Mouse (Mus musculus): ENCODE data around the gene Abcf1.
"Not testable (repeated sequence)": the region's sequence is repeated elsewhere in the genome, so short reads cannot be mapped to it uniquely, and the experiment has no call there.

Abcf1 gene

GRCm38 (mm10) chr17:35979401-35980362, 10.1 kb upstream of the Abcf1 start, which contains the start of the genes Gnl1 and Prr3:
TSS of gene Gnl1 (plus strand) at chr17:35979851.
TSS of gene Prr3 (minus strand) at chr17:35980236.
- DNase-seq (ENCODE audit: low spot score in 2 of 2): peak; percentile 95

GRCm38 (mm10) chr17:35978811-35979400, 9.3 kb upstream of the Abcf1 start:
- DNase-seq (ENCODE audit: low spot score in 2 of 2): peak; percentile 92

DNA sequence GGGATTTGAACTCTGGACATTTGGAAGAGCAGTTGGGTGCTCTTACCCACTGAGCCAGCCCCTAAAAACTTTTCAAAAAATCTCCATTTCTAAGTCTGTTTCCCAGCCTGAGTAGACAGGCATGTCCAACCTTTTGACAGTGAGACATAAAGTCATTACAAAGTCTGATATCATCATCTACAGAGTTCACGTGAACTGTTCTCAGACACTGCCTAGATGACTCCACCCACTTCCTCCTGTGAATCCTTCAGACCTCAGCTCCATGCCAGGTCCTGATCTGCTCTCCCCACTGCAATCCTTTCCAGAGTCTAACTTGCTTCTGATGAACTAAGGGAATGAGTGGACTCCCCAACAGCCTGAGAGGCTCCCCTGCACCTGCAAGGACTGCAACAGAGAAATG, 2.6 kb upstream of the Abcf1 start:
- DNase-seq (ENCODE audit: low spot score in 2 of 2): no peak

GRCm38 (mm10) chr17:35967621-35968020, 1.9 kb downstream of the Abcf1 start:
- no peak for DNase-seq (ENCODE audit: low spot score in 2 of 2)

DNA sequence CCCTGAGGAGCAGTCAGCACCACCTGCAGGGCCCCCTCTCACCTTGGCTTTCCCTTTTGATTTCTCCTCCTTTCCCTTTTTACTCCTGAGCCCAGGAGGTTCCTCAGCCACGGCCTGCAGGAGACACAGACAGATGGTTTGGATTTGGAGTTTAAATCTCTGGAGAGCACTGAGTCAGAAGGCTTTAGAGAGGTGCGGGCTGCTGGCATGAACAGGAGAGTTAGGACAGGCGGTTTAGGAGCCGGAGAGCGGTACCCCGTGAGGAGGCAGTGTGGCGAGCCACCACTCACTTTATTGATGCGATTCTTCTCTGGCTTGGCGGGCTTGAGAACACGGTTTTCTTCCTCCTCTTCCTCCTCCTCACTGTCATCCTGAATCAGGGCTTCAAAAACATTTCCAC, 6.3 kb downstream of the Abcf1 start:
- DNase-seq (ENCODE audit: low spot score in 2 of 2): no peak

GRCm38 (mm10) chr17:35958533-35959223, 10.9 kb downstream of the Abcf1 start:
- DNase-seq (ENCODE audit: low spot score in 2 of 2): no peak

GRCm38 (mm10) chr17:35954665-35955064, 14.9 kb downstream of the Abcf1 start:
- no peak for DNase-seq (ENCODE audit: low spot score in 2 of 2)

DNA sequence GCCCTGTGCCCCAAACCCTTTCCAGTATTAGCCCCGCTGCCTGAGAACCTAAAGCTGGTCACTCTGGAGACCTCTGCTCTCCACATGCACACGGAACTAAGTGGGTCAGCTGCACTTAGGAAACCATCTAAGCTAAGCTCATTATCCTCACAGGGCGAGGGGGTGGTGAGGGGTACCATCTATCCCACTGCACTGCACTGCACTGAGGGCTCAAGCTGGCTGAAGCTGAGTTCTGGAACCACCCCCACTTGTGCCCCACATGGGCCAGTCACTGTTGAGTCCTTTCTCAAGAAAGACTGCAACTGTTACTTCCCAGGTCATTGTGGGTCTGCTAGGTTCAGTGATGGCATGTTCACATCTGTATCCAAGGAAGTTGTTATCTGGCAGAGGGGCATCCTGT, 17.0 kb downstream of the Abcf1 start:
- DNase-seq (ENCODE audit: low spot score in 2 of 2): not testable (repeated sequence)

- DNase-seq (ENCODE audit: low spot score in 2 of 2): not testable (repeated sequence)
Observed at GRCm38 (mm10) chr17:35950946-35951345, 18.6 kb downstream of the Abcf1 start.

- no peak for DNase-seq (ENCODE audit: low spot score in 2 of 2)
Observed at GRCm38 (mm10) chr17:35939941-35940340, 29.6 kb downstream of the Abcf1 start.

DNA sequence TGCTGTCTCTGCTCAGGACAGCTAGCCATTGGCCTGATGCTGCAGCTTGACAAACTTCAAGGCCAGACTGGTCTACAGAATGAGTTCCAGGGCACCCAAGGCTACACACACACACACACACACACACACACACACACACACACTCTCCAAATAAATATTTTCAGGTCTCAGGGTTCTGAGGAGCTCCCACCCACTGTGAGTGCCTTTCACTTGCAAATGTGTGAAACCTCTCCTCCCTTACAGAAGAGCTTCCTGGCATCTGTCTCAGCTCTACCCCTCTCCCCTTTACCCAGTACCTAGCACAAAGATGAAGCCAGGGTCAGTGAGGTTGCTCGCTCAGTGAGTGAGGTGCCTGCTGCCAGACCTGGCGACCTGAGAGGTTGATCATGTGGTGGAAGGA, 30.5 kb downstream of the Abcf1 start:
- no peak for DNase-seq (ENCODE audit: low spot score in 2 of 2)

- peak; percentile 36 to 55 for DNase-seq (ENCODE audit: low spot score in 2 of 2)
Observed at GRCm38 (mm10) chr17:35937700-35938348, 31.7 kb downstream of the Abcf1 start.

DNA sequence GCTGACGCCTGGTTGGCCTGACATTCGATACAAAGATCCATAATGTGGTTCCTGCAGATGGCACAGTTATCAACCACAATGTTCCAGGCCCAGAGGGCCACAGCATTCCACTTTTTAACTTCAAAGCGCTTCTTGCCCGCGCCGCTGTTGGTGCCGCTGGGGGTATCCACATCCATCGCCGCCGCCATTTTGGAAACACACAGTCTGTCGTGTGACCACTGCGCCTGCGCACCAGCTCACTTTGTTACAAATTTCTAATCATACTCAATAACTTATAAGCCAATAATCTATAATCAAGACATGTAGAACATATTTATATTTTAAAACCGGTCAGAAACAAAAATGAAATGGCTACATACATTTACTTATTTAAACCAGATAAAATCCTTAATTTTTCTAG, 33.8 kb downstream of the Abcf1 start:
- DNase-seq (ENCODE audit: low spot score in 2 of 2): not testable (repeated sequence)

- DNase-seq (ENCODE audit: low spot score in 2 of 2): no peak
Observed at GRCm38 (mm10) chr17:35932608-35933007, 37.0 kb downstream of the Abcf1 start.

GRCm38 (mm10) chr17:35930627-35931026, 38.9 kb downstream of the Abcf1 start:
- DNase-seq (ENCODE audit: low spot score in 2 of 2): no peak

GRCm38 (mm10) chr17:35929534-35929933, 40.0 kb downstream of the Abcf1 start:
- no peak for DNase-seq (ENCODE audit: low spot score in 2 of 2)

- DNase-seq (ENCODE audit: low spot score in 2 of 2): no peak
Observed at GRCm38 (mm10) chr17:35927471-35927870, 42.1 kb downstream of the Abcf1 start.

DNA sequence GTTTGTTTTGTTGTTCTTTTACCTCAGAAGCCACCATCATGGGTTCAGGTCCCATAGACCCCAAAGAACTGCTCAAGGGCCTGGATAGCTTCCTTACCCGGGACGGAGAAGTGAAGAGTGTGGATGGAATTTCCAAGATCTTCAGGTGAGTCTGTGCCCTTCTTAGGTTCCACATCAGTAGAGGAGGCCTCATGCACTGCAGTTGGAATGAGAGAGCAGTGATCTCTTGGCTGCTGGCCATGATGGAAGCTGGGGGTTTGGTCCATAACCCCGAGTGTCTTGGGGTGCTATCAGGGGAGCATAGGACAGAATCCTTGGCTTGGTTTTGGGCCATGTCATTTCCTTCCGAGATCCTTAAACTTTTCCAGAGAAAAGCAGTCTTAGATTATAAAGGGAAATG, 46.3 kb downstream of the Abcf1 start:
- no peak for DNase-seq (ENCODE audit: low spot score in 2 of 2)

DNA sequence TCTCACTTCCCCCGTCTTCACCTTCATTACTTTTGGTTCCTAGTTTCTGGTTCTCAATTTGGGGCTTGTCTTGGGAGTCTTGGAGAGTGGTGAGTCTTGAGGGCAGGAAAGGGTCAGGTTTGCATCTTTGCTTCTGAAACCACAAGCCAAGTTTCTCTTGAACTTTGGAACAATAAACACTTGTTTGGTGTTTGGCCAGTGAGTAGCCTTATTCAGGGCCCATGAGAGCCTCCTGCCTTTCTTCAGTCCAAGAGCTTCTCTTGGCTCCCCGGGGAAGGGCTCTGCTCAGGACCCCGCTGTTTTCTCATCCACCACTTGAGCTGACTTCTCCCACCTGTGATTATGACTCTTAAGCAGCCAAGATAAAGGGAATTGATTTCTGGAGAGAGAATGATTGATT, 47.0 kb downstream of the Abcf1 start:
- no peak for DNase-seq (ENCODE audit: low spot score in 2 of 2)

- DNase-seq (ENCODE audit: low spot score in 2 of 2): no peak
Observed at GRCm38 (mm10) chr17:35921710-35922109, 47.9 kb downstream of the Abcf1 start.

DNA sequence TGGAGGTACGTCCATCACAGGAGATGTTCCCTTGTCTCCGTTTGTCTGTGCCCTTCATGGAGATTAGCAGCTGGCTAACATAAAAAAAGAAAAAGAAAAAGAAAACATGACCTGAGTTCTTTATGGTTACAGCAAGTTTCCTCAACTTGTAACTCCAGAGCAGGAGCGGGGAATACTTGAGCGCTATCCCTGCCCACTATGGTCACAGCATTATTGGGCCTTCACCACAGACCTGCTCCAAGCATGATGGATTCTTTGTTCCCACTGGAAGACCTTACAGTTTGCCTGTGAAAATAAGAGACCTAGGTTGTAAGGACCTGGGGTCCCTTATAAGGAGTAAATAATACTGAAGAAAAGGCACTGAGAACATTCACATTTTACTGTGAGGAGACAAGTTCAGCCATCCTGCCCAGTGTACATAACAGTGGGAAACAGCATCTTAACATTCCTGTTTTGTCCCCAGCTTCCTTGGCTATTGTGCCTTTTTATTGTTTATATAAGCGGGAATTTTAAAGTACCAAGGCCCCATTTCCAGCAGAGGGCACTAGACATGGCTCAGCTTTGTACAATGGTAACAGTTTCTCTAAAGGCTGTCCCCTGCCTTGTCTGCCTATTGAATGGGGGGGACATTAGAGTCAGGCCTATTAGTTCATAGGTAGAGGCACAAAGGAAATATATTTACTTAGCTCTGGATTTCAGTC, 48.5 kb downstream of the Abcf1 start:
- DNase-seq (ENCODE audit: low spot score in 2 of 2): peak in 1 of 2 experiments; percentile 67
